8 mouse cellular contexts compared by ENCODE assay signal in genomic region chr10:23080749-23081547, GRCm38 (mm10).
DNase-seq lines count a peak whose midpoint lies in the region; ATAC-seq and TF ChIP-seq lines count a peak whose summit lies in the region.

No protein-coding gene starts in this region.

- no peak overlapping the region for H3K4me3 ChIP-seq in midbrain, embryonic 12.5 days
- no peak overlapping the region for H3K4me3 ChIP-seq in small intestine, adult 2 months (ENCODE audit: low read depth, low read length)

- intact Hi-C loops in gastrocnemius, postnatal 36 days (cut with DNase I), result loop anchor here (5.0 kb wide), 2 partner anchors 299 to 504 kb away; no protein-coding TSS in a partner anchor
- intact Hi-C loops in left cerebral cortex, postnatal 10 days (cut with DNase I), result loop anchor here (2.0 to 5.0 kb wide), 2 partner anchors 304 to 504 kb away; no protein-coding TSS in a partner anchor

- H3K36me3 ChIP-seq in midbrain, embryonic 12.5 days, result no peaks in the 10 kb centered on the region
- no peaks in the 10 kb centered on the region for H3K36me3 ChIP-seq in small intestine, adult 2 months (ENCODE audit: control insufficient read depth, insufficient read depth, low read length)

- H3K9ac ChIP-seq in midbrain, embryonic 12.5 days (replicated peaks), result no peak overlapping the region

- 39% methylated on average over 24 of the region's 24 CpGs for WGBS in midbrain, embryonic 12.5 days
- WGBS in small intestine, adult 2 months, result 35% methylated on average over 24 of the region's 24 CpGs

- ATAC-seq in inflammation-experienced regulatory T-cells, adult 6 months, result peak; percentile 74
- ATAC-seq in midbrain, embryonic 12.5 days (ENCODE audit: low FRiP score, low read depth), result peak; percentile 60
- ATAC-seq in erythroblast, adult 5-6 weeks (replicated peaks; ENCODE audit: low FRiP score, poor library complexity, severe bottlenecking), result no peak

- H3K4me2 ChIP-seq in midbrain, embryonic 12.5 days (replicated peaks), result 0 out of 2 replicates have a peak overlapping the region, but pooled peaks have one; percentile 21

- DNase-seq in adrenal gland, adult 2 months, result peak; percentile 76
- DNase-seq in embryo, embryonic 10.5 days (ENCODE audit: low spot score), result peak; percentile 92
- peak; percentile 75 to 79 for DNase-seq in gastrocnemius, postnatal 36 days
- DNase-seq in left cerebral cortex, postnatal 10 days (ENCODE audit: extremely low spot score in 1 of 2, low spot score in 2 of 2), result peak; percentile 66 to 81

- H3K27ac ChIP-seq in midbrain, embryonic 12.5 days (replicated peaks), result no peak overlapping the region
- H3K27ac ChIP-seq in small intestine, adult 2 months (ENCODE audit: insufficient read depth, low read depth, low read length), result no peak overlapping the region

- no peaks in the 10 kb centered on the region for H3K27me3 ChIP-seq in midbrain, embryonic 12.5 days
- no peaks in the 10 kb centered on the region for H3K27me3 ChIP-seq in small intestine, adult 2 months (ENCODE audit: control insufficient read depth, insufficient read depth, low read length)

- no peak for TF ChIP-seq POLR2A in small intestine, adult 2 months (IDR thresholded peaks at IDR 0.05; ENCODE audit: low read depth, low read length)

- H3K9me3 ChIP-seq in midbrain, embryonic 12.5 days, result no peaks in the 10 kb centered on the region

- no peaks in the 10 kb centered on the region for H3K4me1 ChIP-seq in midbrain, embryonic 12.5 days
- H3K4me1 ChIP-seq in small intestine, adult 2 months (ENCODE audit: control insufficient read depth, insufficient read depth, insufficient read length, low read length), result 0 out of 2 replicates have a peak, but pooled peaks cover 2% of the 10 kb centered on the region

- peak; percentile 88; the same call in 1 of the 2 replicates for TF ChIP-seq CTCF in small intestine, adult 2 months (IDR thresholded peaks at IDR 0.05; ENCODE audit: extremely low read depth, insufficient read length, insufficient replicate concordance, low read depth, low read length)
